Mouse (Mus musculus) bone marrow macrophage, adult 2 months (primary cell): ENCODE results near the gene Senp1.

Experiments used
- CTCF ChIP-seq: IDR thresholded peaks from 2 replicates; pipeline ENCODE4 v1.5.1; 2012; ENCODE audit warnings: low read depth, mild to moderate bottlenecking, low read length, moderate library complexity
- POLR2A ChIP-seq: IDR thresholded peaks from 2 replicates; pipeline ENCODE4 v1.6.1; 2012; ENCODE audit warnings: mild to moderate bottlenecking, low read depth, low read length, borderline replicate concordance

DNA sequence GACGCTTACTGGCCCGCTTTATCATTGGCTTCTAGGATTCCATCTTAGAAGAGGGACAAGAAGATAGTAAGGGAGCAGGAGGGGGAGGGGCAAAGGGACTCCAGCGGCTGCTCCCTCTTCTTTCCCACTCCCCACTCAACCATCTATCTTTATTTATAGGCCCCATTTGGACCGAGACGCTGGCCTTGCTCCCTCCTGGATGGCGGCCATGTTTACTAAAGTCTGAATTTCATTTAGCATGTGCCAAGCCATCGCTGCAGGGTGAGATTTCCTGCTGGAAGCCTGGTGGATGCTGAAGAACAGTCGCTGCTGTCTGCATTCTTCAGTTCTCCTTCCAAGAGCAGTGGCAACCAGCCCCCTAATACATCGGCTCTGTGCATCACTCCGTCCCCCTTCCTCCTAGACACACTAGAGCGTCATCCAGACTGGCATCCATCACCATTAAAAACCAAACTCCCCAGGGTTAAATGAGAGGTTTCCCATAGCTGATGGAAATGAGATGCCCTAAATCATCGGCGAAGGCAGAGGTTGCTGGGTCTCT is 96.8 kb downstream of the Senp1 start:
- no peak for TF ChIP-seq CTCF
- TF ChIP-seq POLR2A, result no peak
